Mouse (Mus musculus): Measurements from ENCODE around the gene Slc35f6. TPM values are rescaled to one million over a fixed set of nuclear protein-coding genes. Genes with fewer than 3 reads are reported as not detected.

Slc35f6 gene
- polyA plus RNA-seq, 1 experiment from 2014 or later = 35.1 TPM

DNA sequence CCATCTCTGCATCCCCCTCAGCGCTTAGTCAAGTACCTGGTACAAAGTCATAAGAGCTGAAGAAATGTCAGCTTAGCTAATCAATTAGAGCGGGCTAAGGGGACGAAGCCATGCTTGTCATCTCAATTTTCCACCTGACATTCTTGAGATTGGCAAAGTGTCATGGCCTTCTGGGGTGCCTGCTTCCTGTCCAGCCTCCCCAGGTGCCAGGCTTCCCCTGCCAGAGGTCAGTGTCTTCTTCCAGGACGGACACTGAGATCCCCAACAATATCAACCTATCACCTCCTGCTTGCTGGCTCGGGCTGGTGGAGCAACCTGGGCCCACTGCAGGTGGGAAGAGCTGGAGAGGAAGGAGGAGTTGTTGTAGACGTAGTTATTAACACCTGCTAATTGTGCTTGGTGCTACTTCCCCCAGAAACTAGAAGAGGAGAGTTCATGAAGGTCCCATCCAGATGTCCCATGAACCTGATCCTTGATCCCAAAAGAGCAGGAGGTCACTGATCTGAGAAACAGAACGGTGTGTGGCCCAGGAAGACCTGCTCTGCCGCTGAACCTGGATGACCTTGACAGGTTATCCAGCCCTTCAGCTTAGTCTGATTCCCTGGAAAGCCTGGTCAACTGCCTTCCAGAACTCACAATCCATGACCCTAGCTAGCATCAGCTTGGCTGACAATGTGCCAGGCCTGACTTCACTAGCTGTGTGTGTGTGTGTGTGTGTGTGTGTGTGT is 37.7 kb upstream of the Slc35f6 start:
- H3K9ac ChIP-seq (ENCODE audit: low read length) = no peak overlapping the region
- no peak overlapping the region for H3K27ac ChIP-seq (ENCODE audit: low read depth, low read length)
- H3K27me3 ChIP-seq (replicated peaks; ENCODE audit: control insufficient read depth, insufficient read depth, low read length) = no peaks in the 10 kb centered on the region
- DNase-seq (ENCODE audit: low spot score) (no peak), ATAC-seq (no peak)
- H3K4me2 ChIP-seq (ENCODE audit: low read length) = no peak overlapping the region
- H3K36me3 ChIP-seq (ENCODE audit: control insufficient read depth, insufficient read depth, low read length) = no peaks in the 10 kb centered on the region
- H3K4me3 ChIP-seq (ENCODE audit: low read depth, low read length) = no peak overlapping the region
- no peaks in the 10 kb centered on the region; the same call in 1 of the 2 replicates for H3K4me1 ChIP-seq (ENCODE audit: control insufficient read depth, insufficient read depth, low read length)
- H3K9me3 ChIP-seq (replicated peaks; ENCODE audit: control insufficient read depth, low read length) = no peaks in the 10 kb centered on the region
- 90% methylated on average over 8 of the region's 8 CpGs for WGBS

DNA sequence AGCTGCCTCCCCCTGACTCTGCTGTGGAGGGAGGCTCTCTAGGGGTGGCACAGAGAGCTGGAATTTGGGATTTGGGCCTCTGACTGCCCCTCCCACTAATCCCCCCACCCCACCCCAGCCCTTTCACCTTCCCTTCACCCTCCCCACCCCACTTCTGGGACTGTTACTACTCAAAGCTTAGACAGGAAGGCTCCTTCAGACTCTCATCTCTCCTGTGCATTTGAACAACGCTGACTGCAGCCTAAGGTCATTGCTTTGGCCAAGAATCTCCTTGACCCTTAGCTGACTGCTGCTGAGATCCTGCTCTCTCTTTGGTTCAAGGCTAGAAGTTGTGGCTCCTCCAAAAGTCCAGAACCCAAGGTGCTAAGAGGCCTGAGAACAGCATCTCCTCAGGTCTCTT is 36.6 kb upstream of the Slc35f6 start:
- Histone ChIP-seq H3K4me2 (ENCODE audit: low read length) (no peak overlapping the region), H3K4me1 (ENCODE audit: control insufficient read depth, insufficient read depth, low read length) (no peaks in the 10 kb centered on the region; the same call in 1 of the 2 replicates), H3K9me3 (replicated peaks; ENCODE audit: control insufficient read depth, low read length) (no peaks in the 10 kb centered on the region), H3K9ac (ENCODE audit: low read length) (no peak overlapping the region), H3K36me3 (ENCODE audit: control insufficient read depth, insufficient read depth, low read length) (no peaks in the 10 kb centered on the region), H3K27me3 (replicated peaks; ENCODE audit: control insufficient read depth, insufficient read depth, low read length) (no peaks in the 10 kb centered on the region), H3K4me3 (ENCODE audit: low read depth, low read length) (no peak overlapping the region), H3K27ac (ENCODE audit: low read depth, low read length) (no peak overlapping the region)
- ATAC-seq = no peak
- WGBS = 77% methylated on average over 1 of the region's 1 CpGs
- no peak for DNase-seq (ENCODE audit: low spot score)

DNA sequence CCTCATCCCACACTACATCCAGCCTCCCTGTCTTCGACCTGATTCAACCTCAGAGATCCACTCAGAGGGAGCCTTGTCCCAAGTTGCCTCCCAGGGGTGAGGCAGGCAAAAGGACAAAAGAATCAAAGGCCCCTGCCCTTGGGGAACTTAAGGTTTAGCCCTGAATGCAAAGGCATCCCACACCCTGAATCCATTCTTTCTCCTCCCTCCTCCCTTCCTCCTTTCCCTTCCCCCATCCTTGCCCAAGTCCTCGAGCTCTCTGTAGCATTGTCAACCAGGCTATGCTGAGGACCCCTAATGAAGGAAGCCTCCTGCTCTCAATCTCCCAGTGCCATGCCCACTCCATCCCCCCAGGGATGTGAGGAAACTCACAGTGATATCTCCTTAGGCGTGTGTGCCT is 36.0 kb upstream of the Slc35f6 start:
- Histone ChIP-seq H3K27me3 (replicated peaks; ENCODE audit: control insufficient read depth, insufficient read depth, low read length) (no peaks in the 10 kb centered on the region), H3K36me3 (ENCODE audit: control insufficient read depth, insufficient read depth, low read length) (no peaks in the 10 kb centered on the region), H3K4me2 (ENCODE audit: low read length) (no peak overlapping the region), H3K9me3 (replicated peaks; ENCODE audit: control insufficient read depth, low read length) (no peaks in the 10 kb centered on the region), H3K4me3 (ENCODE audit: low read depth, low read length) (no peak overlapping the region), H3K4me1 (ENCODE audit: control insufficient read depth, insufficient read depth, low read length) (no peaks in the 10 kb centered on the region), H3K27ac (ENCODE audit: low read depth, low read length) (no peak overlapping the region), H3K9ac (ENCODE audit: low read length) (no peak overlapping the region)
- no peak for ATAC-seq
- no peak for DNase-seq (ENCODE audit: low spot score)
- WGBS = 17% methylated on average over 3 of the region's 3 CpGs

DNA sequence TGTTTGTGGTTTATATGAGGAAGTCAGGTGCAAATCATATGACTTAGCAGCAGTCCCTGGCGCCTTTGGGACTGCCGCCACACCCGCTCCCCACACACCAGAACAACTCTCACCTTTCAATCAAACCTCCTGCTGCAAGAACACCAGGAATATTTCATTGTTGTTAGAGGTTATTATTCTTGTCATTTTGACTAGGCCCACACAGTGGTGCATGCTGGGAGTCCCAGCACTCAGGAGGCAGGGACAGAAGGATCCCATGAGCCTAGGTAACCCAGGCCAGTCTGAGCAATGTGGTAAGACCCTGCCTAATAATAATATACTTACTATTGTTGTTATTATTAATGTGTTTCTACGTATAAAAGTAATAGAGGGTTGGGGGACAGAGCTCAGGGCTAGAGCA is 35.2 kb upstream of the Slc35f6 start:
- H3K4me1 ChIP-seq (ENCODE audit: control insufficient read depth, insufficient read depth, low read length) = no peaks in the 10 kb centered on the region
- DNase-seq (ENCODE audit: low spot score) (no peak), ATAC-seq (no peak)
- H3K27ac ChIP-seq (ENCODE audit: low read depth, low read length) = no peak overlapping the region
- H3K4me2 ChIP-seq (ENCODE audit: low read length) = no peak overlapping the region
- no peaks in the 10 kb centered on the region for H3K36me3 ChIP-seq (ENCODE audit: control insufficient read depth, insufficient read depth, low read length)
- no peaks in the 10 kb centered on the region for H3K9me3 ChIP-seq (replicated peaks; ENCODE audit: control insufficient read depth, low read length)
- H3K4me3 ChIP-seq (ENCODE audit: low read depth, low read length) = no peak overlapping the region
- no peak overlapping the region for H3K9ac ChIP-seq (ENCODE audit: low read length)
- WGBS = 96% methylated on average over 4 of the region's 4 CpGs
- no peaks in the 10 kb centered on the region for H3K27me3 ChIP-seq (replicated peaks; ENCODE audit: control insufficient read depth, insufficient read depth, low read length)

DNA sequence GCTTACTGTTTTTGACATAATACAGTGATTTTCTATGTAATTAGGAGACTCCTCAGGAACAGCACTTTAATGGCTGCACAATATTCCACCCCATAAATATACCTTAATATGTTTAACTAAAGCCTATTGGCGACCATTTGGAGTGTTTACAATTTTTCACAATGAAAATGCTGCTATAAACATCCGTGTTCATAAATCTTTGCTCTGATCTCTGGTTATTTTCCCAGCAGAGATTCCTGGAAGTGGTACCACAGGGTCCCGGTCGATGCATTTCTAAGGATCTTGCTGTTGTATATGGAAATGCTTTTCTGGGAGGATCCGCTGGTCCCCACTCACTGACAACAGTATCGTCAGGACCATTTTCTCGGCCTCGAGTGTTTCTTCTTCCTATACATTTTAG is 34.5 kb upstream of the Slc35f6 start:
- no peak for ATAC-seq
- Histone ChIP-seq H3K9me3 (replicated peaks; ENCODE audit: control insufficient read depth, low read length) (no peaks in the 10 kb centered on the region), H3K4me1 (ENCODE audit: control insufficient read depth, insufficient read depth, low read length) (no peaks in the 10 kb centered on the region), H3K36me3 (ENCODE audit: control insufficient read depth, insufficient read depth, low read length) (no peaks in the 10 kb centered on the region), H3K27me3 (replicated peaks; ENCODE audit: control insufficient read depth, insufficient read depth, low read length) (no peaks in the 10 kb centered on the region), H3K4me3 (ENCODE audit: low read depth, low read length) (no peak overlapping the region), H3K4me2 (ENCODE audit: low read length) (no peak overlapping the region), H3K27ac (ENCODE audit: low read depth, low read length) (no peak overlapping the region), H3K9ac (ENCODE audit: low read length) (no peak overlapping the region)
- WGBS = 90% methylated on average over 8 of the region's 8 CpGs
- no peak for DNase-seq (ENCODE audit: low spot score)

DNA sequence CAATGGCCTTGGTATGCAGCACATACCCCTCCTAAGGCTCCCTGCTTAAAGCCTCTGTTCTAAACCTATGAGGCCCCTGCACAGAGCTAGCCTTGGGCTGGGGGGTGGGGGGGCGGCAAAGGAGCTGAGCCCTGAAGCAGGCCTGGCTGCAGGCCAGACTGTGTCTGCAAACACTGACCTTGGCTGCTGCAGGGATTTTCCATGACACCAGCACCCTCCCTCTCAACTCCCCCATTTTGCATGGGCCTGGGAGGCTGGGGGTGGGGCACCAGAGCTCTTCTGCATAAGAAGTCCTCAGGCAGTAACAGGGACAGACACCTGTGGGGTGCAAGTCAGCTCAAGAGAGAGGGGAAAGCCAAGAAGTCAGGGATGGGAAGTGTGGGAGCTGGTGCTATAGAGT is 33.5 kb upstream of the Slc35f6 start:
- H3K9me3 ChIP-seq (replicated peaks; ENCODE audit: control insufficient read depth, low read length) = no peaks in the 10 kb centered on the region
- 30% methylated on average over 1 of the region's 1 CpGs for WGBS
- ATAC-seq = no peak
- H3K27me3 ChIP-seq (replicated peaks; ENCODE audit: control insufficient read depth, insufficient read depth, low read length) = no peaks in the 10 kb centered on the region
- no peaks in the 10 kb centered on the region for H3K4me1 ChIP-seq (ENCODE audit: control insufficient read depth, insufficient read depth, low read length)
- no peaks in the 10 kb centered on the region for H3K36me3 ChIP-seq (ENCODE audit: control insufficient read depth, insufficient read depth, low read length)
- no peak overlapping the region for H3K4me3 ChIP-seq (ENCODE audit: low read depth, low read length)
- DNase-seq (ENCODE audit: low spot score) = peak; percentile 13
- H3K27ac ChIP-seq (ENCODE audit: low read depth, low read length) = no peak overlapping the region
- no peak overlapping the region for H3K4me2 ChIP-seq (ENCODE audit: low read length)
- H3K9ac ChIP-seq (ENCODE audit: low read length) = no peak overlapping the region

DNA sequence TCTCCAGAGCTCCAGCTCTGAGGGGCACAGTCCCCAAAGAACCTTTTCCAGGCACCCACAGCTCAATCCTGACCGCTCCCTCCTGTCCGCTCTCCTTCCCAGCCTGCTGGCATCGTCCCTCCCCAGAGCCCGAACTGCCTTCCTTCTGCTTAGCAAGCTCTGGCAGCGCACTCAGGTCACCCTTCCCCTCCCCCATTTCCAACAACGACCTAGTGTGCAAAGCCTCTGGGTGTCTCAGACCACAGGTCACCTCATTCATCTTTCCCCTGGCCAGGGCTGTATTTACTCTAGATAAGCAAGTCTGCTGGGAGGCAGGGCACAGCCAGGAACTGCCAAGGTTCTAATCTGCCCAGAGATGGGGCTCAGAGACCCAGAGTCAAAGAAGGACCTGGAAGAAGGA is 32.3 kb upstream of the Slc35f6 start:
- no peak overlapping the region for H3K4me2 ChIP-seq (ENCODE audit: low read length)
- no peak overlapping the region for H3K27ac ChIP-seq (ENCODE audit: low read depth, low read length)
- no peak overlapping the region for H3K9ac ChIP-seq (ENCODE audit: low read length)
- ATAC-seq = no peak
- H3K4me1 ChIP-seq (ENCODE audit: control insufficient read depth, insufficient read depth, low read length) = no peaks in the 10 kb centered on the region
- WGBS = 43% methylated on average over 6 of the region's 6 CpGs
- no peaks in the 10 kb centered on the region for H3K27me3 ChIP-seq (replicated peaks; ENCODE audit: control insufficient read depth, insufficient read depth, low read length)
- no peaks in the 10 kb centered on the region for H3K36me3 ChIP-seq (ENCODE audit: control insufficient read depth, insufficient read depth, low read length)
- H3K4me3 ChIP-seq (ENCODE audit: low read depth, low read length) = no peak overlapping the region
- no peaks in the 10 kb centered on the region for H3K9me3 ChIP-seq (replicated peaks; ENCODE audit: control insufficient read depth, low read length)
- DNase-seq (ENCODE audit: low spot score) = no peak

DNA sequence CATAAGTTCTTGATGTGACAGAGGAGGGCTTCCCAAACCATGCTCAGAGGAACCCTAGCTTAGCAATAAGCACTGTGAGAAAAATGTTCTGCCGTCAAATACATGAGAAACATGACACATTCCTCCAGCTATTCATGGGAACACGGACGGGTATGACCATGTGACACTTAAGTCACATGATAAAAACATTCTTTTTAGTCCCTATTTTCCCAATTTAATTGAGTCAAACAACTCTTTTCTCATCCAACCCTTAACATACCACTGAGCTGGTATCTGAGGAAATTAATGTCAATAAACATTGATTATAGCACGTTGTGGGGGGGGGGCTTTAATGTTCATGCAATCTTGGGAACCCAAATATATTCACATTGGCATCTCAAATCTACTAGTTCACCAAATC is 31.9 kb upstream of the Slc35f6 start:
- DNase-seq (ENCODE audit: low spot score) = no peak

DNA sequence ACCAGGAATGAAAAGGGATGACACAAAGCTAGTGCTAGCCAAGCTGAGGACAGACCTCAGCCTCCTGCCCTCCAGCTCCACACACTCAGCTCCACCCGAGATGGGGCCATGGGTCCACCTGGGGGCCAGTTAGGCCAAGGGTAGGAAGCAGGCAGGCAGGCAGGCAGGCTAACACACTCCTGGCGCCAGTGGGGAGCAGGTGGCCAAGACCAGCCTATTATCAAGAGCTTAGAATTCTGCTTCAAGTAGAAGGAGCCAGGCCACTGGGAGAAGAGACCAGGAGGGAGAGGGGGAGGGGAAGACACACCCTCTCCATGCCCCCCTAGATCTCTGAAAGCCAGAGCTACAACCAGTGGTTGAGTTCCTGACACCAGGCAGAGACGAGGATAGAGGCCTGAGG is 31.1 kb upstream of the Slc35f6 start:
- Histone ChIP-seq H3K4me2 (ENCODE audit: low read length) (no peak overlapping the region), H3K36me3 (ENCODE audit: control insufficient read depth, insufficient read depth, low read length) (no peaks in the 10 kb centered on the region), H3K9me3 (replicated peaks; ENCODE audit: control insufficient read depth, low read length) (no peaks in the 10 kb centered on the region), H3K27me3 (replicated peaks; ENCODE audit: control insufficient read depth, insufficient read depth, low read length) (peaks cover 7% of the 10 kb centered on the region), H3K4me1 (ENCODE audit: control insufficient read depth, insufficient read depth, low read length) (no peaks in the 10 kb centered on the region), H3K27ac (ENCODE audit: low read depth, low read length) (no peak overlapping the region), H3K9ac (ENCODE audit: low read length) (no peak overlapping the region), H3K4me3 (ENCODE audit: low read depth, low read length) (no peak overlapping the region)
- WGBS = 19% methylated on average over 3 of the region's 3 CpGs
- DNase-seq (ENCODE audit: low spot score) = no peak
- no peak for ATAC-seq

More for the DNA sequence above, 31.9 kb upstream of the Slc35f6 start:
- H3K4me1 ChIP-seq (ENCODE audit: control insufficient read depth, insufficient read depth, low read length) = no peaks in the 10 kb centered on the region
- no peaks in the 10 kb centered on the region; the same call in 1 of the 2 replicates for H3K27me3 ChIP-seq (replicated peaks; ENCODE audit: control insufficient read depth, insufficient read depth, low read length)
- ATAC-seq = no peak
- H3K4me3 ChIP-seq (ENCODE audit: low read depth, low read length) = no peak overlapping the region
- H3K9ac ChIP-seq (ENCODE audit: low read length) = no peak overlapping the region
- H3K36me3 ChIP-seq (ENCODE audit: control insufficient read depth, insufficient read depth, low read length) = no peaks in the 10 kb centered on the region
- no peak overlapping the region for H3K27ac ChIP-seq (ENCODE audit: low read depth, low read length)
- 76% methylated on average over 4 of the region's 4 CpGs for WGBS
- no peak overlapping the region for H3K4me2 ChIP-seq (ENCODE audit: low read length)
- no peaks in the 10 kb centered on the region for H3K9me3 ChIP-seq (replicated peaks; ENCODE audit: control insufficient read depth, low read length)
